Mouse (Mus musculus): Measurements from ENCODE around the gene Olfr1080. TPM values are rescaled to one million over a fixed set of nuclear protein-coding genes. Genes with fewer than 3 reads are reported as not detected.

Olfr1080 gene
- not detected in 2 replicates for polyA plus RNA-seq (2012; rRNA removed)

GRCm38 (mm10) chr2:86558135-86558534, at the start of gene Olfr1080:
Gene Olfr1080 (minus strand): TSS chr2:86558235.

GRCm38 (mm10) chr2:86598866-86599265, 40.8 kb upstream of the Olfr1080 start, which contains the start of gene Olfr1082:
Gene Olfr1082 (minus strand): TSS chr2:86598966.

GRCm38 (mm10) chr2:86542380-86542779, 15.7 kb downstream of the Olfr1080 start, which contains the start of gene Olfr1079:
Gene Olfr1079 (minus strand): TSS chr2:86542480.

DNA sequence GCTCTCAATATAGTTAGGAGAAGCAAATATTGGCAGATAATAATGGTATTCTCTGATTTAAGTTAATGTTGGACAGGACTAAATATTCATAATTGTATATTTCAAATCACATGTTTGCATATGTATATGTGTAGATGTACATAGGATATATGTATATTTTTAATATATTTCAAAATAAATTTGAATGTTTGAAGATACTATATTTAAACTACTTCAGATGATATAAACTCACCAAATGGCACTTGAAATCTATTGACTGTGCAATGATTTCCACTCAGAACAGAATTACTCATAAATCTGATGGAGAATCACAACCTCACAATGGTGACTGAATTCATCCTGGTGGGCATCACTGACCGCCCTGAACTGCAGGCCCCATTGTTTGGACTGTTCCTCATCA, 49.9 kb downstream of the Olfr1080 start, which contains the start of gene Olfr1076:
Gene Olfr1076 (plus strand): TSS at position 301 of the 400 bp plus-strand sequence.

Other genes with a start within 250 kb of the Olfr1080 start
- not detected in 2 replicates for gene Olfr1053, start 243.0 kb downstream of the Olfr1080 start, polyA plus RNA-seq (2012; rRNA removed)
- not detected in 2 replicates for gene Olfr1054, start 222.8 kb downstream of the Olfr1080 start, polyA plus RNA-seq (2012; rRNA removed)
- gene Olfr1055, start 208.0 kb downstream of the Olfr1080 start, polyA plus RNA-seq (2012; rRNA removed): not detected in 2 replicates
- gene Olfr1056, start 195.8 kb downstream of the Olfr1080 start, polyA plus RNA-seq (2012; rRNA removed): not detected in 2 replicates
- gene Olfr1057, start 179.8 kb downstream of the Olfr1080 start, polyA plus RNA-seq (2012; rRNA removed): not detected in 2 replicates
- gene Olfr1058, start 169.7 kb downstream of the Olfr1080 start, polyA plus RNA-seq (2012; rRNA removed): not detected in 2 replicates
- gene Olfr1061, start 144.2 kb downstream of the Olfr1080 start, polyA plus RNA-seq (2012; rRNA removed): not detected in 2 replicates
- gene Olfr1062, start 131.5 kb downstream of the Olfr1080 start, polyA plus RNA-seq (2012; rRNA removed): not detected in 2 replicates
- not detected in 2 replicates for gene Olfr1065, start 107.6 kb downstream of the Olfr1080 start, polyA plus RNA-seq (2012; rRNA removed)
- gene Olfr1066, start 102.0 kb downstream of the Olfr1080 start, polyA plus RNA-seq (2012; rRNA removed): not detected in 2 replicates
- not detected in 2 replicates for gene Olfr228, start 70.8 kb downstream of the Olfr1080 start, polyA plus RNA-seq (2012; rRNA removed)
- gene Olfr1076, start 49.8 kb downstream of the Olfr1080 start, polyA plus RNA-seq (2012; rRNA removed): not detected in 2 replicates
- gene Olfr1079, start 15.8 kb downstream of the Olfr1080 start, polyA plus RNA-seq (2012; rRNA removed): not detected in 2 replicates
- gene Olfr1082, start 40.7 kb upstream of the Olfr1080 start, polyA plus RNA-seq (2012; rRNA removed): not detected in 2 replicates
- not detected in 2 replicates for gene Olfr1084, start 81.5 kb upstream of the Olfr1080 start, polyA plus RNA-seq (2012; rRNA removed)
- gene Olfr1085, start 103.8 kb upstream of the Olfr1080 start, polyA plus RNA-seq (2012; rRNA removed): not detected in 2 replicates
- gene Olfr1086, start 121.9 kb upstream of the Olfr1080 start, polyA plus RNA-seq (2012; rRNA removed): not detected in 2 replicates
- not detected in 2 replicates for gene Olfr1087, start 140.2 kb upstream of the Olfr1080 start, polyA plus RNA-seq (2012; rRNA removed)
- not detected in 2 replicates for gene Olfr1089, start 175.5 kb upstream of the Olfr1080 start, polyA plus RNA-seq (2012; rRNA removed)
- gene Olfr1090, start 200.8 kb upstream of the Olfr1080 start, polyA plus RNA-seq (2012; rRNA removed): not detected in 2 replicates
- not detected in 2 replicates for gene Olfr1093, start 224.2 kb upstream of the Olfr1080 start, polyA plus RNA-seq (2012; rRNA removed)